Mouse (Mus musculus): Measurements from ENCODE around the gene Phox2b. TPM values are rescaled to one million over a fixed set of nuclear protein-coding genes. Genes with fewer than 3 reads are reported as not detected.

The Phox2b gene
- total RNA-seq, 4 experiments from 2014 or later, result not detected

DNA sequence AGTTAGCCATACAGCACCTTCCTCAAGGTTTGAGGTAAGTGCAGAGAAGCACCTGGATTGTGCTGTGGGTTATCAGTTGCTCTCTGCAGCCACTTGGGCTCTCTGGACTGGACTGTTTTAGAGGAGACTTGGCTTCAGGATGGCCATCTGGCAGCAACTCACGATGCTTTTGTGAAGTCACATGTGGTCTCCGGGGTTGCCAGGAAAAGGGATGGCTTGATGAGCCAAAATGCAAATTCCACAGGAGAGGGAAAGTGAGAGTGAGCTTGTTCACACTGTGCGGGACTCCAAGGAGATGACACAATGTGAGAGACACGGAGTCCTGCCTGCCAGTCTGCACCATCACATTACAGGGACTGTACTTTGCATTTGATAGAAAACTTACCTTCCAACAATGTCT lies 7.3 kb downstream of the Phox2b start:
- DNase-seq (ENCODE audit: low spot score in 2 of 2), result no peak

DNA sequence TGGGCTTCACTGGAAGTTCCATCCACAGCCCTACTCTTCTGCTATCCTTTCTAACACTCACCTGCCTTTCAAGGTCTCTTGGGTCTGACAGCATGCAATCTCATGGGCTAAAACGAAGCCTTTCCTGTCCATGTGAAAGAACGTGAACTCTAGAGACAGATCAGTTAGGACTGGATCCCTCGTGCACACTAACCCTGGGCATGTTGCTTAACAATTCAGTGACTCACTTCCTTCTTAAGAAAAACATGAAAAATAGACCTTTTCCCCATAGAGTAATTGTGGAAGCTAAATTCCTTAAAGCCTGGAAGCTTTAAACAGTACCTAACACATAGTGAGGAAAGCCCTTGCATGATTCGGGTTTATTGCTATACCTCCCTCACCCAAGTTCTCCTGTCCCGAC lies 8.2 kb downstream of the Phox2b start:
- no peak for DNase-seq (ENCODE audit: low spot score in 2 of 2)

DNA sequence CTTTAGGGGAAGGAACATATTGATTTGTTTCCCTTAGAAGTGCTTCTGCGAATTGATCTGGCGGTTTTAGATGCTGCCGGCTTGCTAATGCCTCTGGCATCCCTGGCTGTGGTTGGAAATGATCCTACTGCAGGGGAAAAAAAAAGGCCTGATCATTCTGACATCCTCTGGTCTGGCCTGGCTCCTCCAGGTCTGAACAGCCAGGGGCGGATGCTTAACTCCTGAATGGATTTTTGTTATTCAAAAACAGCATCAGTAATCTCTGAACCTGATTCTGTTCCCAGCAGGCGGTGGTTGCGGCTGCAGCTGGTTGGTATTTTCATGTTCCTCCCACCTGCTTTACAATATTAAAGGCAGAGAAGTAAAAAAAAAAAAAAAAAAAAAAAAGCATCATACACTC lies 16.0 kb downstream of the Phox2b start:
- no peak for DNase-seq (ENCODE audit: low spot score in 2 of 2)

DNA sequence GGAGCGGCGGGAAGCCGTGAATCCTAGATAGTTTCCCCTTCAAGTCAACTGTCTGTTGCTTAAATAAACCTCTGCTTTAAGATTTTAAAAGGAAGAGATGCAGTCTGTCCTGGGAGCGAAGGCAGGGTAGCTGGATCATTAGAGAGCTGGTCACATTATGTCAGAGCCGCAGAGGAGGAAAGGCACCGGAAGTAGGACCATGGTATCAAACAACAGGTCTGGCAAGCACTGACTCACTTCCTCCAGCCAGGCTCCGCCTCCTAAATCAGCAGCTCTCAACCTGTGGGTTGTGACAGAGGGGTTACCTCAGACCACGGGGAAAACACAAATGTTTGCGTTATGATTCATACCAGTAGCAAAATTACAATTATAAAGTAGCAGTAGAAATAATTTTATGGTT lies 35.5 kb downstream of the Phox2b start:
- DNase-seq (ENCODE audit: low spot score in 2 of 2), result no peak

DNA sequence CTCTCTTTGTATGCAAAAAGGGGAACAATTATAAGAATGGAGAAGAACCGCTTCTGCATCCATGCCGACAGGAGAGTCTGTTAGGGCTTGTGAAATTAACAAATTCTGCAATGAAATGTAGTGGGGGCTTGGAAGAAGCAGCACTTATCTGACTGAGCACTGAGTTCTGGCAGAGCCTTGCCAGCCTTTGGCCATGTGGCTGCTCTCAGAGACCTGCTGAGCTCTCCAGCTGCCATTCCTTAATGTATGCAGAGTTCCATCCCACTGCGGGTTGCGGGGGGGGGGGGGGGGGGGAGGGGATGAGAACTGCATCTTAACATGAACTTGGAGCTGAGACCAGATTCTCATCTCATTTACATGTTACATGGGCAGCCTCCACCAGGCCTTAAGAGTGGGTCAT lies 38.6 kb downstream of the Phox2b start:
- DNase-seq (ENCODE audit: low spot score in 2 of 2), result no peak

DNA sequence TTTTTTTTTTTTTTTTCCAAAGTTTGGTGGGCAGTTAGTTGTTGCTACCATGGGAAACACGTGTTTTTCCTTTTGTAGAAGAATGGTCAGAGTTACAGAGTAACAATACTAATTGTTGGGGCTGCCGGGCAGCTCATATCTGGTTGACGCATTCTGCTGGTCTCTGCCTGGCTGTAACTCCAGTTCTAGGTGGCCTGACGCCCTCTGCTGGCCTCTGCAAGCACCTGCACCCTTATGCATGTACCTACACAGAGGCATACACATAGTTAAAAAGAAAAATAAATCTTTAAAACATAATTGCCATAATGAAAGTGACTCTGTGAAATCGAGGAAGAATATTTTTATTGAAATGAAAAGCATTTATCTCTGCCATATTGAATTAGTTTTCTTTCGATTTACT lies 41.3 kb downstream of the Phox2b start:
- no peak for DNase-seq (ENCODE audit: low spot score in 2 of 2)

DNA sequence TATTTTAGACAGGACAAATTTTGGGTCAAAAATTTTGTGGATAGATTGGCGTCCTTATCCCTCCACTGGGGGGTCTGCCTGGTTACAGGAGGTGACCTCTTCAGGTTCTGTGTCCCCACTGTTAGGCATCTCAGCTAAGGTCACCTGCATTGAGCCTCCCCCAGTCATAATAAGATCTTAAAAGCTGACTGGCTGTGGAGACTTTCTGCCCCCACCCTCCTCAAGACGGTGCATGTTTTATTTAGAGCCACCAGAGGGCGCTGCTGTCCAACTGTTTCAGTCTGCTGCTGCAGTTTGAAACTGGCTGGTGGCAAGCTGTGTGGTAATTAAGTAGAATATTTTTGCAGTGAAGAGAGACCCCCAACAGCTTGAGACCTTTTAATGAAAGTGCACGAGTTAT lies 51.1 kb downstream of the Phox2b start:
- no peak for DNase-seq (ENCODE audit: low spot score in 2 of 2)

Small RNA genes within 50 kb of the gene (microRNA-seq; reads per million reads assigned to microRNA genes)
- not detected for gene Gm23841

Other genes starting within 250 kb of the Phox2b start
- 10 to 100 TPM; 18.0 to 20.9 (median 19.7) TPM for gene Tmem33, start 161.3 kb upstream of the Phox2b start, total RNA-seq (2022)
- gene Slc30a9, start 207.7 kb upstream of the Phox2b start, total RNA-seq (2022), result 100 to 1,000 TPM; 117 to 140 (median 130) TPM

Measured in gastrocnemius, adult 8-10 months (tissue).